Mouse (Mus musculus): ENCODE results near the gene Guca1b.
"Not testable (repeated sequence)": the region's sequence is repeated elsewhere in the genome, so short reads cannot be mapped to it uniquely, and the experiment has no call there.

Guca1b gene

GRCm38 (mm10) chr17:47420195-47420594 is 35.0 kb downstream of the Guca1b start:
- DNase-seq = no peak

DNA sequence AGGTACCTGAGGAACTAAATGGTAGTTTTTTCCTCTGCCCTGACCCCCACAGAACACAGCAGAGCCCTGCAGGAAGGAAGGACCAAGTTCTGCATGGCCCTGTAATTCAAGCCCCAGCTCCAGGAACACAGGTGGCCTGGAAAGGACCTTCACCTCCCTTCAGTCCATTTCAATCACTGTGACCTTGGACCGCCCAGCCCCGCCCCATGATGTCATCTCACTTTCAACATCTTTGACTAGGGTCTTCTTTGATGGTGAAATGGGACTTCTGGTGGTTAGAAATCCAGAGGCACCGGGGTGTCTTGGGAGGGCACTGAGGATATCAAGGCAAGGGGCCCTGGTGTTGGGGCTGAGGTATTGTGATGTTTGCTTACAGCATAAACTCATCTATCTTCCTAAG is 36.4 kb downstream of the Guca1b start:
- DNase-seq = no peak

- DNase-seq = not testable (repeated sequence)
Measured at GRCm38 (mm10) chr17:47422616-47423015, 37.4 kb downstream of the Guca1b start.

DNA sequence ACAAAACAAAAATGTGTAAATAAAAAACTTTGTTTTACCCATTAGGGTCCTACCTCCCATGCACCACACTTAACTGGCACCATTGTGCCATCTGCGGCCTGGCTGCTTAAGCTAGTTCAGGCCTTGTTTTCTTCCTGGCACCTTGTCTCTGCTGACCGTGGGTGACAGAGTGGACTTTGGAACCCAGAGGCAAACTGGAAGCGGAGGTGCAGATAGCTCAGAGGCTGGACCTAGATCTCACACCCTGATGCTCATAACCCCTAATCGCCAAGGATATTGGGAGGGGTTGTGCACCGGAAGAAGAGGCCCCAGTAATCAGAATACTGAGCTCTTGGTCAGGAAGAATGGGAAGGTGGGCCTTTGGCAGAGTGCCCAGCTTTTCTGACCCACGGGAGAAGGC is 39.0 kb downstream of the Guca1b start:
- no peak for DNase-seq

- DNase-seq = no peak
Measured at GRCm38 (mm10) chr17:47427316-47427715, 42.1 kb downstream of the Guca1b start.

DNA sequence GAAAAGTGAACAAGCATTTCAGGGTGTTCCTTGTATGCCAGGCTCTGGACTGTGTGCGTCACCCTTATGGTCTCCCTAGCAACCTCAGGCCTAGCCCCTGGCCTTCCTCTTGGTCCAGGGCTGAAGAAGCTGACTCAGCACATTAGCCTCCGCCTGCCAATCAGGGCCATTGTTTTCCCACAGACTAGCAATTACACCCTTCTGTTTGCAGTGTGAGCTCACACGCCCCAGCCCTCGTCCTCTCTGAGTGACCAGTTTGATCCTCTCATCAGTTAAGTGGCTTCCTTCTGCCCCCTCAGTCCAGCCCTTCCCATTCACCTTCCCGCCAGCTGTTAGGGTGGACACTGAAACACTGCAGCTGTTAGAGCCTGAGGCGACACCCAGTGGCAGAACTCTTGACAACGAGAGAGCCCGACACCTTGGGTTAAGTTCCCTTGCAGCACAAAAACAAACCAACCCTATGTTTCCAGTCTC is 43.7 kb downstream of the Guca1b start:
- DNase-seq = peak; percentile 79

GRCm38 (mm10) chr17:47430815-47431214 is 45.6 kb downstream of the Guca1b start:
- no peak for DNase-seq

DNA sequence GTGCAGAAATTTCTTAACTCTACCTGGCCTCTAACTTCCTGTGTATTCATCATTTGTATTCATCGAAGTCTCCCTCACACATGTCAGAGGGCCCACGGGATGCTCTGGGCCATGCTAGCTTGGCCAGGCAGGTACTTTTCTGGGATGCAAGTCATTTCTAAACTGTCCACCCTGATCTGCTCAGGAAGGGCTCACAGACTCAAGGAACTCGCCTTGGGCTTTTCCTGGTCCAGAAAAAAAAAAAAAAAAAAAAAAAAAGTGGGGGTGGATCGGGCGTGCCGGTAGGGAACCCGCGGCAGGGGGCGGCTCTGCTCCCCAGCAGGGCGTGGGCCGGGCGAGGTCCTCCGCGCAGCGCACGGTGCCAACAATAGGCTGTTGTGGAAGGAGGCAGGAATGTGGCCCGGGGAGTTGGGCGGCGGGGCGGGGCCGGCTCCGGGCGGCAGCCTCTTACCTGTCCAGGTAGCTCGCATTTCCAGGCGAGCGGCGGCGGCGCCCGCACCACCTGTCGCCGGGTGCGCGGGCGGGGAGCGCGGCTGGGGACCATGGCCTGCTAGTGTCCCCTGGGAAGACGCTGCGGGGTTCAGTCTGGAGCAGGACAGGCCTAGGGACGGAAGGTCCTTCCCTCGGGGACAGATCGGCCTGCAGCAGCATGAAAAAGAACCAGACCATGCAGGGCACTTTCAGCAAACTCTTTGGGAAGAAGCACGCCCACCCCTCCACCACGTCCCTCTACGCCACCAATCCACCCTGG is 51.1 kb downstream of the Guca1b start, which contains the start of gene AI661453:
TSS of gene AI661453 (plus strand) at position 460 of the 751 bp plus-strand sequence.
- DNase-seq = peak; percentile 89

DNA sequence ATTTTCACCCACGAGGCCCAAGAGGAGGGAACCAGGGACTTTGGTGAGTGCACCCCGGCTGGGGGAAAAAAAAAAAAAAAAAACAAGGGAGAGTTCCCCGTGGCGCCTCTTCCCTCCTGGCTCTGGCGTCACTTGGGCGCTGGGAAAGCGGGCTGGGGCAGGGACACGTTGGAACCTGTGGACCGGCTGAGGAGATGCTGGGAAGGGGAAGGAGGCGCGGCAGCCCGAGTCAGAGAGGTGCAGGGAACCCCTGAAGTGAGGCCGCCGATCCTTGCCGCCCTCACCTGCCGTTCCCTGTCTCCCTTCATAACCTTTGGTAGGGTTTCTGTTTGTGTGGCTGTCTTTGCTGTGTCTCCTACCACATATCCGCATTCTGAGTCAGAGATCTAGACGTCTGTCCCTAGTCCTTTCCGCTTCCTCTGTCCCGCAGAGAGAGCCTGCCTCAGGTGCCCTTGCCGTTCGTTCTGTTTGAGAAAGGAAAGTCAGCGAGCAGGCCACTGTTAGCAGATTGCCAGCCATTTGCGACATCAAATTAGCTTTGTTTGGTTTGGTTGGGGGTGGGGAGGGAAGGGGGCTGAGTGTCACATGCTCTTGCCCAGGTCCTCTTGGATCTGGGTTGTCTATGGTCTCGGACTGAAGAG is 51.8 kb downstream of the Guca1b start, which contains the start of gene 1700001C19Rik:
TSS of gene 1700001C19Rik (minus strand) at position 470 of the 641 bp plus-strand sequence.
- no peak for DNase-seq

DNA sequence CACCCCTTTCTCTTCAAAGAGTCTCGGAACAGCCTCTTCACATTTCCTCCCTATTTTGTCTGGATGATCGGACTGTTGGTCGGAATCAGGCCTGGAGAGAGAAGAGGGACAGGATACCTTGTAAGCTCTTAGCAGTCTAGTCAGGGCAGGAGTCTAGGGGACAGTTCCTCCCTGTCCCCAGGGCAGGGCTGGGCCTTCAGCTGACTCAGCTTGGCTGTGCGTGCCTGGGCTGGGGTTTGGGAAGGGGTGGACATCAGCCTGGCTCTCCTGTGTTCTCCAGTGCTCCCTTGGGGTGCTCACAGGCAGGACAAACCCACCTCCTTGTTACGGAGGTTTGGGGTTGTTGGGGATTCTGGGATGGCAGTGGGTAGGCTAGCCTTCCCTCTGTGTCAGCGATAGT is 53.4 kb downstream of the Guca1b start:
- DNase-seq = no peak

- peak; percentile 70 for DNase-seq
Measured at GRCm38 (mm10) chr17:47439396-47440028, 54.3 kb downstream of the Guca1b start.

- DNase-seq = no peak
Measured at GRCm38 (mm10) chr17:47440359-47440890, 55.2 kb downstream of the Guca1b start.

DNA sequence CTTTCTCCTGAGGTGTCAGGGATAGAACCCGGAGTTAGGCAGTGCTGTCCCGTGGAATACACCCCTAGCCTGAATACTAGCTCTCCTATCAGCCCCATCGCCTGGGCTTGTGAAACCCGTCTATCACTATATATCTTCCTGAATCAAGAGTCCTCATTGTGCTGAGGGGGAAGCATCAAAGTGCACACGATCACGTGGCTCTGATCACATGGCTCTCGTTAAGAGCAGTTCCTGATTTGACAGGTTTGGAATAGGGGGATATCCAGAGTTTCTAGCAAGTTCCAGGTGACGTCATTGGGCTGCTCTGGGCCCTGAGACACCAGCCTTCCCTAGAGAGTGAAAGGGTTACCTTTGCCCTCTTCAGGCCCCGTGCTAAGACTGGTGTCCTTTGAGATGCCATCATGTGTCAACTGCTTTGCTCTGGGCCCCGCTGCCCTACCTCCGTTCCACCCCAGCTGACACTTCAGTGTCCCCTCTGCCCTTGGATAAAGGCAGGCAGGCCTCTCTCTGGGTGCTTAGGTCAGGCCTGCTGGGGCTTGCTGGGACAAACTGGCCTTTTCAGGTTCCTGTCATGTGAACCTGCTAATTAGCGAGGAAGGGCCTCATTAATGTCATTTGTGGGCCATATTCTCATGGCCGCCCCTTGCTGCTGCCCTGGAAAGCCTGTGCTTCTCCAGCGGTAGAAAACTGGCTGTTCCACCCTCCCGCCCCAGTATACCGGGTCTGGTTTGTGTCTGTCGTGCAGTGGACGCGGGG is 56.3 kb downstream of the Guca1b start:
- no peak for DNase-seq

DNA sequence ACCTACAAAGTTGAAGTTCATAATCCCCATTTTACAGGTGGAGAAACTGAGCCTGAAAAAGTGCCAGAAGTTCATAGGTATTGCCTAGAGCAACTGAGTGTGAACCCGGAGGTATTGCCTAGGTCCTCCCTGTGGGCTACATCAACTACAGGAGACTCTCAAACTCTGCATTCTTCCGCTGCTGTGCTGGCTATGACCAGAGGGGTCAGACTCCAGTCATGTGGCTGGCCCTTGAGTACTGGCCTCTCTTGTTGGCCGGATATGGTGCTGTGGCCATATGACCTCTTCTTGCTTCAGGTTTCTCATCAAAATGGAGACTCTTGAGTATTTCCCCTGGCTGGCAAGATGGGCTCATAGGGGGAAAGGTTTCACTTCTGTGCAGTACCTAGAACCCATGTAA is 57.1 kb downstream of the Guca1b start:
- peak; percentile 42 for DNase-seq
